Mouse (Mus musculus): ENCODE measurements around the gene Abat. TPM values are rescaled to one million over a fixed set of nuclear protein-coding genes. Genes with fewer than 3 reads are reported as not detected.
"Not testable (repeated sequence)": the region's sequence is repeated elsewhere in the genome, so short reads cannot be mapped to it uniquely, and the experiment has no call there.

The Abat gene
- polyA plus RNA-seq, 1 experiment from 2014 or later: 34.7 TPM

- H3K4me3 ChIP-seq: no peak overlapping the region
- peaks cover 18% of the 10 kb centered on the region; the same call in 1 of the 2 replicates for H3K4me1 ChIP-seq
- no peaks in the 10 kb centered on the region for H3K9me3 ChIP-seq
- no peaks in the 10 kb centered on the region for H3K27me3 ChIP-seq (ENCODE audit: insufficient read depth, poor library complexity, severe bottlenecking)
- H3K27ac ChIP-seq: no peak overlapping the region
- 61% methylated on average over 9 of the region's 9 CpGs for WGBS
- H3K36me3 ChIP-seq: no peaks in the 10 kb centered on the region
- DNase-seq (ENCODE audit: low spot score): peak; percentile 68
Observed at GRCm38 (mm10) chr16:8539150-8539865, 26.1 kb downstream of the Abat start.

DNA sequence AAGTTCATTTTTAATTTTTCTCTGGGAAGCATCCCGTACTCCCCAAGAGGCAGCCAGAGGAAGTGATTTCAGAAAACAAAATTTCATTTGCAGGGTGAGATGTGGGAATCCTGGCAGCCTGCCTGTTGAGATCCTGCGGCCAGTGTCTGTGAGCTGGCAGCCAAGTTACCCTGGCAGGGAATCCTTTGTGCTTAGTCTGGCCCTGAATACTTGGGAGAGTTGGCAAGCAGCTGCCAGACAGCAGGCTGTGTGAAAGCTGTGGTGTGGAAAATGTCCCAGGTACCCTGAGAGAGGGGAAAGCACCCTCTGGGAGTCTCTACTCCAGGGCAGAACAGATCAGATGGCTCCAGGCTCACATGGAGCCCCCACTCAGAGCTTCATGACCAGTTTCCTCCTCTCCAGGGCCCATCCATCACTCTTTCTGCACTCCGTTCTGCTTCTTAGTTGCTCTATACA is 27.7 kb downstream of the Abat start:
- Histone ChIP-seq H3K27ac (peak overlapping the region; percentile 37), H3K4me1 (peaks cover 18% of the 10 kb centered on the region; the same call in 1 of the 2 replicates), H3K27me3 (ENCODE audit: insufficient read depth, poor library complexity, severe bottlenecking) (no peaks in the 10 kb centered on the region), H3K9me3 (no peaks in the 10 kb centered on the region), H3K4me3 (no peak overlapping the region), H3K36me3 (no peaks in the 10 kb centered on the region)
- DNase-seq (ENCODE audit: low spot score): peak; percentile 61
- 58% methylated on average over 3 of the region's 3 CpGs for WGBS

- 90% methylated on average over 2 of the region's 2 CpGs for WGBS
- H3K27me3 ChIP-seq (ENCODE audit: insufficient read depth, poor library complexity, severe bottlenecking): no peaks in the 10 kb centered on the region
- DNase-seq (ENCODE audit: low spot score): peak; percentile 58
- no peak overlapping the region for H3K27ac ChIP-seq
- H3K36me3 ChIP-seq: peaks cover 8% of the 10 kb centered on the region; the same call in 1 of the 2 replicates
- no peaks in the 10 kb centered on the region for H3K4me1 ChIP-seq
- H3K4me3 ChIP-seq: no peak overlapping the region
- H3K9me3 ChIP-seq: no peaks in the 10 kb centered on the region
Observed at GRCm38 (mm10) chr16:8547836-8548235, 34.6 kb downstream of the Abat start.

DNA sequence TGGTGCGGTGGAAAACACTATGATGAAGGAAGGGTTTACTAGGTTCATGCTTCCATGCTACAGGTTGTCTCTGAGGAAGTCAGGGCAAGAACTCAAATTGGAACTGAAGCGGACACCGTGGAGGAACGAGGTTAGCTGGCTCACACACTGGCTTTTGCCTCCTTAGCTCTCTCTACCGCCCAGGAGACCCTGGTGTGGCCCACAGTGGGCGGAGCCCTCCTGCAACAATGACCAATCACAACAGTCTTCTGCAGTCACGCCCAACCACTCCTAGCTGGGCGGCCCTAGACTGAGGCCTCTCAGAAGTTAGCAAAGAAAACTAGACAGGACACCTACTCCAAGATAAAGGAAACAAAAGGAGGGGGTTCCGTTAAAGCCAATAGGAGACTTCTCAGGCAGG is 36.3 kb downstream of the Abat start:
- no peak overlapping the region for H3K27ac ChIP-seq
- H3K4me3 ChIP-seq: no peak overlapping the region
- H3K4me1 ChIP-seq: no peaks in the 10 kb centered on the region
- DNase-seq (ENCODE audit: low spot score): peak; percentile 76
- no peaks in the 10 kb centered on the region for H3K9me3 ChIP-seq
- no peaks in the 10 kb centered on the region for H3K27me3 ChIP-seq (ENCODE audit: insufficient read depth, poor library complexity, severe bottlenecking)
- peaks cover 8% of the 10 kb centered on the region; the same call in 1 of the 2 replicates for H3K36me3 ChIP-seq
- 56% methylated on average over 9 of the region's 9 CpGs for WGBS

GRCm38 (mm10) chr16:8554351-8554750 is 41.1 kb downstream of the Abat start:
- H3K27ac ChIP-seq: no peak overlapping the region
- H3K36me3 ChIP-seq: no peaks in the 10 kb centered on the region
- H3K27me3 ChIP-seq (ENCODE audit: insufficient read depth, poor library complexity, severe bottlenecking): no peaks in the 10 kb centered on the region
- DNase-seq (ENCODE audit: low spot score): peak; percentile 61
- 0 out of 2 replicates have a peak, but pooled peaks cover 6% of the 10 kb centered on the region for H3K9me3 ChIP-seq
- no peaks in the 10 kb centered on the region for H3K4me1 ChIP-seq
- H3K4me3 ChIP-seq: no peak overlapping the region
- WGBS: 79% methylated on average over 3 of the region's 3 CpGs

- peak; percentile 7 for DNase-seq (ENCODE audit: low spot score)
- not testable (repeated sequence) for H3K36me3 ChIP-seq; H3K4me1 ChIP-seq; H3K27ac ChIP-seq; H3K9me3 ChIP-seq; H3K27me3 ChIP-seq (ENCODE audit: insufficient read depth, poor library complexity, severe bottlenecking); H3K4me3 ChIP-seq
- 87% methylated on average over 2 of the region's 2 CpGs for WGBS
Observed at GRCm38 (mm10) chr16:8554751-8555150, 41.5 kb downstream of the Abat start.

DNA sequence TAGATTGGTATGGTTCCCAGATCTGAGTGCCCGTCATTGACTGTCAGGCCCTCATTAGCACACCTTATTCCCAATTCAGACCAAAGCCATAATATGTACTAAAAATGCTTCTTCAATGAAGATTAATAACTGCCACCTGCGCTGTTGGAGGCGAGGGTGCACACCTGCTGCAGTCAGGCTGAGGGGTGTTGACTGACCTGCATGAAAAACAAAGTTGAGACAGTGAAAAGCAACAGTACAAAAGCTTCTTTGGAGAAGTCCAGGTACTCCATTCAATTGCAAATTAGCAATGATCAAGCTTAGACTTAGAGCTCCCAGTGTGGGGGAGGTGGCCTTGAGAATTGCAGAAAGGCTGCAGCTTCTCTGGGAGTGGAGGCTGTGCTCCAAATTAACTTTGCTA is 42.1 kb downstream of the Abat start:
- H3K27me3 ChIP-seq (ENCODE audit: insufficient read depth, poor library complexity, severe bottlenecking); H3K9me3 ChIP-seq; H3K4me3 ChIP-seq; H3K27ac ChIP-seq; H3K4me1 ChIP-seq; H3K36me3 ChIP-seq: not testable (repeated sequence)
- 81% methylated on average over 3 of the region's 3 CpGs for WGBS
- peak; percentile 27 for DNase-seq (ENCODE audit: low spot score)

DNA sequence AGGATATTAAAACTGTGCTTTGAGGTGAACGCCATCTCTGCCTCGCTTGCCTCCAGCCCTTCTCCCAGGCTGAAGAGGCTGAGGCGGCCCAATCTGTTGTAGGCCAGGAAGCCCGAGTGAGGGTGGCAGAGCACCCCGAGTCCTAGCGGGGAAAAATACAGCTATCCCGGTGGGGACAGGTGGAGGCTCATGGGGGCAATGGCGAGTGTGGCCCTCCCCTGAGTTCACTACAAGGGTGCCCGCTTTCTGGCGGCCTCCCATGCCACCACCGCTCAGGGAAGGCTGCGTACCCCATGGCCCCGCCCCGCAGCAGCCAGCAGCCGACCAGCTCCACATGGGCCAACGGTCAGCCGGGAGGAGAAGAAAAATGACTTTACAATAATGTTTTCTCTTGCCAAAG is 46.9 kb downstream of the Abat start:
- peaks cover 10% of the 10 kb centered on the region for H3K9me3 ChIP-seq

DNA sequence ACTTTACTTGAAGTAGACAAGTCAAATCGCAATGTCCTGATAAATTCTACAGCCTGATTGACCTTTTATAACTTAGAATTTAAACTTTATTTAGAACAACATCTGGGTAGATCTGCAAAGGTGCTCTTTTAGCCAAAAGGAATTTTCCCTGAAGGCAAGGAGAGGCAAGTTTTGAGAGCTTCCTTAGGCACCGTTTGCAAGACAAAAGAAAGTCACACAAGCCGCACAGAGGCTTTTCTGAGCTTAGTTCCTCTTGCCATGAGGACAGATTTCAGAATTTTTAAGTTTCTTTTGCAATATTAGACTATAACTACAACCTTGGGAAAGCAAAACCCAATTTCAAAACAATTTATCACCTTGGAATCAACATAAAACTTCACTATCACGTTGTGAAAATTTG is 47.9 kb downstream of the Abat start:
- H3K27ac ChIP-seq; H3K36me3 ChIP-seq; H3K4me3 ChIP-seq; H3K9me3 ChIP-seq; DNase-seq (ENCODE audit: low spot score); H3K27me3 ChIP-seq (ENCODE audit: insufficient read depth, poor library complexity, severe bottlenecking); H3K4me1 ChIP-seq: not testable (repeated sequence)
- 50% methylated on average over 4 of the region's 4 CpGs for WGBS

More for the DNA sequence above, 46.9 kb downstream of the Abat start:
- Histone ChIP-seq H3K4me1 (no peaks in the 10 kb centered on the region), H3K4me3 (no peak overlapping the region), H3K27me3 (ENCODE audit: insufficient read depth, poor library complexity, severe bottlenecking) (0 out of 2 replicates have a peak, but pooled peaks cover 10% of the 10 kb centered on the region), H3K36me3 (peaks cover 3% of the 10 kb centered on the region; the same call in 1 of the 2 replicates), H3K27ac (no peak overlapping the region)
- peak; percentile 64 for DNase-seq (ENCODE audit: low spot score)
- 86% methylated on average over 17 of the region's 17 CpGs for WGBS

DNA sequence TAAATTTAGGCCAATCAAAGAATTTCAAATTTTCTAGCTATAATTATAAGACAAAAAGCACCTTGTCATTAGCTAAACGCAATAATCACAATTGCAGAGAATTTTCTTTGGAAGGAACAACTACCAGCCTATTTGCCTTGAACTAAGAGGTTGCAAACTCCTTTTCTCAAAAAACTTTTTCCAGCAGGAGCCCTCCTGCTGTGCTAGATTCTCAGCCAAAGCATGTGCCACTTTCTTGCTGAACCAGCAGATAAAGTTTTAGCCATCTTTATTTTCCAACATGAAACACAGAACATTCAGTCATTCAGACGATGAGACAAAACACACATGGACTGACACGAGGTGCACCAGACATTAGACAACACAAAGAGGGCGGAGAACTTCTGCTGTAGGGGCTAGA is 48.6 kb downstream of the Abat start:
- not testable (repeated sequence) for H3K27me3 ChIP-seq (ENCODE audit: insufficient read depth, poor library complexity, severe bottlenecking); H3K36me3 ChIP-seq; H3K9me3 ChIP-seq; H3K4me1 ChIP-seq; H3K4me3 ChIP-seq; H3K27ac ChIP-seq
- peak; percentile 19 for DNase-seq (ENCODE audit: low spot score)
- WGBS: 34% methylated on average over 4 of the region's 4 CpGs

- peak; percentile 45 for DNase-seq (ENCODE audit: low spot score)
- 47% methylated on average over 3 of the region's 3 CpGs for WGBS
- H3K27me3 ChIP-seq (ENCODE audit: insufficient read depth, poor library complexity, severe bottlenecking); H3K9me3 ChIP-seq; H3K27ac ChIP-seq; H3K4me1 ChIP-seq; H3K4me3 ChIP-seq; H3K36me3 ChIP-seq: not testable (repeated sequence)
Observed at GRCm38 (mm10) chr16:8562827-8563226, 49.6 kb downstream of the Abat start.

- DNase-seq (ENCODE audit: low spot score): peak; percentile 7
- 72% methylated on average over 2 of the region's 2 CpGs for WGBS
- H3K27ac ChIP-seq: no peak overlapping the region
Observed at GRCm38 (mm10) chr16:8564836-8565235, 51.6 kb downstream of the Abat start.

DNA sequence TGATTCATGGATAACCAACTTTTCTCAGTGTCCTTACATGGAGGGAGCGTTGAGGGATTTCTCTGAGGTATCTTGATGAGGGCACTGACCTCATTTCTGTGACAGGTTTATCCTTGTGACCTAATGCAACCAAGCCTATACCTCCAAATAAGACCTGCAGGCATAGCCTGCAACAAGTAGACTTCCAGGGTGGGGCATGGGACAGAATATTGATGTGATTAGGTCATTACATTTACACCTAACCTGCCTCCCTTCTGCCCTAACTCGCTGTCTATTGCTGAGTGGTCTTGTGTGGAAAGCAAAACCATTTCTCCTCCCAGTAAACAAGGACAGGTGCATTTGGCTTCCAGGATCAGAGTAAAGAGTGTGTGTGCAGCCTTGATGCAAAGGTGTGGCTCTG is 52.3 kb downstream of the Abat start:
- Histone ChIP-seq H3K9me3 (no peaks in the 10 kb centered on the region), H3K4me3 (no peak overlapping the region), H3K27me3 (ENCODE audit: insufficient read depth, poor library complexity, severe bottlenecking) (0 out of 2 replicates have a peak, but pooled peaks cover 10% of the 10 kb centered on the region), H3K4me1 (peaks cover 26% of the 10 kb centered on the region), H3K27ac (no peak overlapping the region), H3K36me3 (no peaks in the 10 kb centered on the region)
- 78% methylated on average over 2 of the region's 2 CpGs for WGBS
- DNase-seq (ENCODE audit: low spot score): no peak

More at GRCm38 (mm10) chr16:8564836-8565235, 51.6 kb downstream of the Abat start:
- peaks cover 3% of the 10 kb centered on the region; the same call in 1 of the 2 replicates for H3K36me3 ChIP-seq
- H3K4me1 ChIP-seq: peaks cover 19% of the 10 kb centered on the region
- peaks cover 4% of the 10 kb centered on the region for H3K9me3 ChIP-seq
- H3K27me3 ChIP-seq (ENCODE audit: insufficient read depth, poor library complexity, severe bottlenecking): 0 out of 2 replicates have a peak, but pooled peaks cover 10% of the 10 kb centered on the region
- H3K4me3 ChIP-seq: no peak overlapping the region

Data from heart, embryonic 10.5 days (tissue).